Mouse (Mus musculus): ENCODE data around the gene Gnl2. TPM values are rescaled to one million over a fixed set of nuclear protein-coding genes. Genes with fewer than 3 reads are reported as not detected.

The Gnl2 gene
- 106 and 107 TPM in 2 replicates for polyA plus RNA-seq (2014; fragmentation: Nextera tagmentation; extraction: Ambion mirVana)

DNA sequence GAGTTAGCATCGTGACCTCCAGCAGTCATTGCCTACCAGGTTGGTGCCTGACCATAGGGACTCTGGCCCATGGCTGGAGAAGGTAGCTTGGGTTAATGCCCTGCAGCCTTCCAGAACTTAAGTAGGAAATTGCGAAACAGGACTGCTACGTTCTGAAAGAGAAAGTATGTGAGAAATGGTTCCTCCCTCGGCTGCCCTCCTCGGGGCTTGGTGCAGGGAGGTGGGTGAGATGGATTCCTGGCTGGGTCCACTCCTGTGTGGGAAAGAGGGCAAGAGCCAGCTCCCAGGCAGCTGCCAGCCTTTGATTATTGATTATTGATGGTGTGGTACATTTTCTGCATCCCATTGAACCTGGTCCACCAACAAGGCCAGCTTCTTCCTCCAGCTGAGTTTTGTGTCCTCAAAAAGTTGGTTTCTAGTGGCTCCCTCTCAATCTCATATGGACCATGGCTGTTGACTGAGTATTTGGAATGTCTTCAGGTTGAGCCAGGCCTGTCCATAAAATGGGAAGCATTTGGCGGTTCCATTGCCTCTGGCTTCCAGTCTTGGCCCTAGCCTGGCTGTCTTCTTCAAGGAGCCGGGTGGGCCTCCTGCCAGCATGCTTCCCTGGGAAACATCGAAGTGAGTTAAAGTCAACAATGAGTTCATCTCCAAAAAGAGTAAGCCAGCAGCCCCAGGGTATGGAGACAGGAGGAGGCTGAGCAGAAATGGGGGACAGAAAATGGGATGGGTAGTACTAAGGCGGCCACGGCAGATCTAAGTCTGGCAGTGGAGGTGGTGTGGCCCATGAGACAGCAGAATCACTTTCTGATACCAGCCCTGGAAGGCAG lies at the start of gene Gnl2:
Gene Gnl2 (plus strand): TSS at position 780 of the 830 bp plus-strand sequence.
- Histone ChIP-seq H3K36me3 (ENCODE audit: control insufficient read depth, insufficient read depth, low read length) (no peaks in the 10 kb centered on the region), H3K4me2 (no peak within 1 kb of the TSS), H3K9ac (ENCODE audit: low read depth, low read length) (no peak within 1 kb of the TSS), H3K4me3 (ENCODE audit: low read depth, low read length) (no peak within 1 kb of the TSS), H3K27ac (ENCODE audit: low read depth, low read length) (no peak within 1 kb of the TSS), H3K4me1 (replicated peaks; ENCODE audit: control insufficient read depth, insufficient read depth, low read length) (no peaks in the 10 kb centered on the region), H3K27me3 (replicated peaks; ENCODE audit: control insufficient read depth, insufficient read depth, low read length) (peaks cover 8% of the 10 kb centered on the region), H3K9me3 (ENCODE audit: control insufficient read depth, low read length) (no peaks in the 10 kb centered on the region)
- ATAC-seq (replicated peaks; ENCODE audit: low FRiP score) (no peak), DNase-seq (ENCODE audit: low spot score) (no peak)
- WGBS, result 70% methylated on average over 10 of the region's 10 CpGs

DNA sequence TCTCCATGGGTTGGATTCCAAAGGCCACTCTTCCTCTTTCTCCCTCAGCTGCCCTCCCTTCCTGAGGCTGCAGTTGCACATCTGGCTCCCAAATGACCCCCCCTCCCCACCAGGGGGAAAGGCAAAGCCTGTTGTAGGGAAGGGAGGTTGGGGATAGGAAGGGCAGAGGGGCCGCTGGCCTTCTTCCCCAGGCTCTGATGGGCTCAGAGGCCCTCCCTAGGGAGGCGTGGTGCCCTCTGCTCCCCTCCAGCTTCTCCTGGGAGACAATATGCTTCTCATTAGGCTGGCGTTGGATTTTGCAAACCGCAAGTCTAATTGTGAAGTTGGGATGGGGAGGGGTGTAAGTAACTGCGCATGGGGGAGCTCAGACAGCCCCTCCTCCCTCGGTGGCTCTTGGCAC lies 47.7 kb upstream of the Gnl2 start:
- H3K4me1 ChIP-seq (replicated peaks; ENCODE audit: control insufficient read depth, insufficient read depth, low read length), result no peaks in the 10 kb centered on the region
- no peak overlapping the region for H3K9ac ChIP-seq (ENCODE audit: low read depth, low read length)
- H3K4me3 ChIP-seq (ENCODE audit: low read depth, low read length), result no peak overlapping the region
- ATAC-seq (replicated peaks; ENCODE audit: low FRiP score) (no peak), DNase-seq (ENCODE audit: low spot score) (no peak)
- H3K36me3 ChIP-seq (ENCODE audit: control insufficient read depth, insufficient read depth, low read length), result no peaks in the 10 kb centered on the region
- WGBS, result 56% methylated on average over 6 of the region's 6 CpGs
- no peak overlapping the region for H3K4me2 ChIP-seq
- H3K9me3 ChIP-seq (ENCODE audit: control insufficient read depth, low read length), result no peaks in the 10 kb centered on the region
- no peak overlapping the region for H3K27ac ChIP-seq (ENCODE audit: low read depth, low read length)
- peaks cover 2% of the 10 kb centered on the region; the same call in 1 of the 2 replicates for H3K27me3 ChIP-seq (replicated peaks; ENCODE audit: control insufficient read depth, insufficient read depth, low read length)

DNA sequence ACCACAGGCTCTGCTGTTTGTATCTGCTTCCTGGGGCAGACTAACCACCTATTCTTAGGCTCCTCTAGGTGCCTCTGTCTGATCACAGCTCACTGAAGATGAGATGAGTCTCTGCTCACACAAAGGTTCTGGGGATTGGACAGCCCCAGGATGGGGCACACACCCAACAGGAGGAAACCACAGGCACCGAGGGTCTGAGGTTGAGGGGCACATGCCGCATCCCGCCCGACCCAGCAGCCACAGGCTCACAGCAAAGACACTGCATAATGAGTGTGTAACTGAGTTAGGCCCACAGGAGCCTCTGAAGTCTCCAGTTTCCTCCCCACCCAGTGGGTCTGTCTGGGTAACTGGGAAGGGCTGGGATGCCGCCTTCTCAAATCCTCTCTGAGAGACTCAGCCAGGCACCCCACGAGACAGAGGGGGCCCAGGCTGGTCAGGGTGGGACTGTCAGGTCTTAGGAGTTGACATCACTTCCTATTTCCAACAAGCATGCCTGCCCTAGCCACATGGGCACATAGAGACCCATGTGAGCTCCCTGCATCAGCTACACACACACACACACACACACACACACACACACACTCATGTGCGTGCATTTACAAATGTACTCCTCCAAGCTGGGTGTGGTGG lies 47.1 kb upstream of the Gnl2 start:
- 77% methylated on average over 7 of the region's 7 CpGs for WGBS
- H3K9me3 ChIP-seq (ENCODE audit: control insufficient read depth, low read length), result no peaks in the 10 kb centered on the region
- peaks cover 2% of the 10 kb centered on the region; the same call in 1 of the 2 replicates for H3K27me3 ChIP-seq (replicated peaks; ENCODE audit: control insufficient read depth, insufficient read depth, low read length)
- no peak overlapping the region for H3K27ac ChIP-seq (ENCODE audit: low read depth, low read length)
- H3K4me1 ChIP-seq (replicated peaks; ENCODE audit: control insufficient read depth, insufficient read depth, low read length), result no peaks in the 10 kb centered on the region
- no peak for DNase-seq (ENCODE audit: low spot score)
- H3K9ac ChIP-seq (ENCODE audit: low read depth, low read length), result no peak overlapping the region
- no peak overlapping the region for H3K4me3 ChIP-seq (ENCODE audit: low read depth, low read length)
- H3K4me2 ChIP-seq, result no peak overlapping the region
- no peaks in the 10 kb centered on the region for H3K36me3 ChIP-seq (ENCODE audit: control insufficient read depth, insufficient read depth, low read length)
- no peak for ATAC-seq (replicated peaks; ENCODE audit: low FRiP score)

DNA sequence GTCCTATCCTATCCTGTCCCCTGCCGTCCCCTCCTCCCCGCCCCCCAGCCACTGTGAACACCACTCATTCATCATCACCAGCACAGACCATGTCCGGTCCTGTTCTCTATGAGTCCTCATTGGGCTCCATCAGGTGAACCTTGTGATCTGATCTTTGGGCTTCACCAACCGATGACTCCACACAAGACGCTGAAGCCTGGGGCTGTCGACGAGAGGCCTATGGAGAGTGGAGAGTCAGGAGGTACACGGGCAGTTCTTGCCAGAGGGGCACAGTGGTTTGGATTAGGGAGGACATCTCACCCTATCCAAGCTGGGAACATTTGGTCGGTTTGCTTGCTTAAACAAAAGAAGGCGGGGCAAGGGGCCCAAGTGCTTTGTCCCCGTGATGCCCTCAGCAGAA lies 46.2 kb upstream of the Gnl2 start:
- no peak overlapping the region for H3K4me3 ChIP-seq (ENCODE audit: low read depth, low read length)
- peaks cover 2% of the 10 kb centered on the region; the same call in 1 of the 2 replicates for H3K27me3 ChIP-seq (replicated peaks; ENCODE audit: control insufficient read depth, insufficient read depth, low read length)

DNA sequence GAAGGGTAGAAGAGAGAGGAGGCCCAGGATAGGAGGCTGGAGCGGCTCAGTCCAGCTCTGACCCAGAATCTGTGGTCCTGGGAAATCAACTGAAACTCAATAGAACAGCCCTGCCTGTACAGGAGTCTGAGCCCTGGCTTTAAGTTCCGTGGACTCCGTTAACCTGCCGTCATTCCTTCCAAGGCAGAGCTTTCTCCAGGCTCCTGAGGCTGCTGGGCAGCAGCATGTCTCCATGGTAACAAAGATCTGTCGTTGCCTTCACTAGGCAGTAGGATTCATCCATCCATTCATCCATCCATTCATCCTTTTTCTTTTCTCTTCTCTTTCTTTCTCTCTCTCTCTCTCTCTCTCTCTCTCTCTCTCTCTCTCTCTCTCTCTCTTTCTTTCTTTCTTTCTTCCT lies 45.7 kb upstream of the Gnl2 start:
- Histone ChIP-seq H3K36me3 (ENCODE audit: control insufficient read depth, insufficient read depth, low read length) (no peaks in the 10 kb centered on the region), H3K9me3 (ENCODE audit: control insufficient read depth, low read length) (no peaks in the 10 kb centered on the region), H3K27ac (ENCODE audit: low read depth, low read length) (no peak overlapping the region), H3K4me1 (replicated peaks; ENCODE audit: control insufficient read depth, insufficient read depth, low read length) (no peaks in the 10 kb centered on the region), H3K4me2 (no peak overlapping the region), H3K27me3 (replicated peaks; ENCODE audit: control insufficient read depth, insufficient read depth, low read length) (0 out of 2 replicates have a peak, but pooled peaks cover 6% of the 10 kb centered on the region), H3K4me3 (ENCODE audit: low read depth, low read length) (no peak overlapping the region), H3K9ac (ENCODE audit: low read depth, low read length) (no peak overlapping the region)
- WGBS, result 58% methylated on average over 5 of the region's 5 CpGs
- no peak for DNase-seq (ENCODE audit: low spot score)
- ATAC-seq (replicated peaks; ENCODE audit: low FRiP score), result no peak

More for the DNA sequence above, 46.2 kb upstream of the Gnl2 start:
- H3K9ac ChIP-seq (ENCODE audit: low read depth, low read length), result no peak overlapping the region
- H3K4me2 ChIP-seq, result no peak overlapping the region
- no peak overlapping the region for H3K27ac ChIP-seq (ENCODE audit: low read depth, low read length)
- no peaks in the 10 kb centered on the region for H3K36me3 ChIP-seq (ENCODE audit: control insufficient read depth, insufficient read depth, low read length)
- no peaks in the 10 kb centered on the region for H3K4me1 ChIP-seq (replicated peaks; ENCODE audit: control insufficient read depth, insufficient read depth, low read length)
- 67% methylated on average over 11 of the region's 11 CpGs for WGBS
- ATAC-seq (replicated peaks; ENCODE audit: low FRiP score), result no peak
- no peaks in the 10 kb centered on the region for H3K9me3 ChIP-seq (ENCODE audit: control insufficient read depth, low read length)
- no peak for DNase-seq (ENCODE audit: low spot score)

DNA sequence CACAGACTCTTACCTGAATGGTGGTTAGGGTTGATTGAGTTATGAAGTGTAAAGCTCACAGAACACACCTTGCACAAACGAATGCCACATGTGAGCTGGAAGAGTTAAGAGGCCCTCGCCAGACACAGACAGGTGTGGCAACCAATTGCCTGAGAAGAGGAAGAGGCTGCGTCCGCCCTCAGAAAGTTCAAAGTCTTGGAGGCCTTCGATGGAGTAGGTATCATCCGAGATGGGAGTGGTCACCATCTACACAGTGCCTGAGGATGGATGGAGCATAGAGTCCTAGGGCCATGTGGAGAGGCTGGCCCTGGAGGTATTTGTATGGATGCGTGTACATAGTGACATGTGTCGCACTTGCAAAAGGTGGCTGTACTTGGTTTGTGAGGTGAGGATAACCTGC lies 45.3 kb upstream of the Gnl2 start:
- Histone ChIP-seq H3K9me3 (ENCODE audit: control insufficient read depth, low read length) (no peaks in the 10 kb centered on the region), H3K36me3 (ENCODE audit: control insufficient read depth, insufficient read depth, low read length) (no peaks in the 10 kb centered on the region), H3K4me1 (replicated peaks; ENCODE audit: control insufficient read depth, insufficient read depth, low read length) (no peaks in the 10 kb centered on the region), H3K9ac (ENCODE audit: low read depth, low read length) (no peak overlapping the region), H3K4me2 (no peak overlapping the region), H3K27me3 (replicated peaks; ENCODE audit: control insufficient read depth, insufficient read depth, low read length) (0 out of 2 replicates have a peak, but pooled peaks cover 6% of the 10 kb centered on the region), H3K4me3 (ENCODE audit: low read depth, low read length) (no peak overlapping the region), H3K27ac (ENCODE audit: low read depth, low read length) (no peak overlapping the region)
- 80% methylated on average over 8 of the region's 8 CpGs for WGBS
- DNase-seq (ENCODE audit: low spot score) (no peak), ATAC-seq (replicated peaks; ENCODE audit: low FRiP score) (no peak)

DNA sequence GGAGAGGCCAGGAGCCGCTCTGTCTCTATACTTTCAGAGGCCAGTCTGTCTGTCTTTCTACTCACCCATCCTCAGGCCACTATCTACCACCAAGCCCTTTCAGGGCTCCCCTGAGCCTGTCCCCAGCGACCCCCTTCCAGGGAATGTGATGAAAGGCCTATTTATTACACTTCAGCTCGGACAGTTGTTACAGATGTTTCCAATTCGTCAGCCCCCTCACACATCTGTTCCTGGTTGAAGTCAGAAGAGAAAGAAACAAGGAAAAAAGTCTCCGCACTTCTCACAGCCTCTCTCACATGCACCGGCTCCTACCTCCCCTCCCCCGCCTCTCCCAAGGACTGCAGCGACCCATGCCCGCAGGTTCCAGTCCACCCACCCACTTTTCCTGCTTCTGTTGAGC lies 44.1 kb upstream of the Gnl2 start:
- DNase-seq (ENCODE audit: low spot score) (no peak), ATAC-seq (replicated peaks; ENCODE audit: low FRiP score) (no peak)
- 58% methylated on average over 9 of the region's 9 CpGs for WGBS
- no peak overlapping the region for H3K9ac ChIP-seq (ENCODE audit: low read depth, low read length)
- H3K36me3 ChIP-seq (ENCODE audit: control insufficient read depth, insufficient read depth, low read length), result no peaks in the 10 kb centered on the region
- no peak overlapping the region for H3K4me2 ChIP-seq
- 0 out of 2 replicates have a peak, but pooled peaks cover 6% of the 10 kb centered on the region for H3K27me3 ChIP-seq (replicated peaks; ENCODE audit: control insufficient read depth, insufficient read depth, low read length)
- no peak overlapping the region for H3K27ac ChIP-seq (ENCODE audit: low read depth, low read length)
- no peak overlapping the region for H3K4me3 ChIP-seq (ENCODE audit: low read depth, low read length)
- no peaks in the 10 kb centered on the region for H3K9me3 ChIP-seq (ENCODE audit: control insufficient read depth, low read length)
- H3K4me1 ChIP-seq (replicated peaks; ENCODE audit: control insufficient read depth, insufficient read depth, low read length), result no peaks in the 10 kb centered on the region

DNA sequence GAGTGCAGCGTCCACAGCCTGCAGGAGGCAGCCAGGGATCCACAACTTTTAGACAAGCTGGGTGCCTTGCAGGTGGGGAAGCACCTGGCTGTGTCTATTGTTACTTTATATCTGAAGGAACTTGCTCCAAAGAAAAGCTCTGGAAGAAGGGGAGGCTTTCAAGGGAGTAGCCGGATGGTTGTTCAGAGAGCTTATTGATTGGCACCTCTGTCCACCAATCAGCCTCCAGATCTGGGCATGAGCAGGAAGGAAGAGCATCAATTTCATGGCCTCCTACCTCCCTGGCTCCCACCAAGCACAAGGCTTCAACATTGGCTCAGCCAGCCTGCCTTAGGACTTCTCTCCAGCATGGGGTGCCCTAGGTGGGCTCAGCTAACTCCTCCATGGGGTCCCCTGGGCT lies 43.1 kb upstream of the Gnl2 start:
- DNase-seq (ENCODE audit: low spot score), result no peak
- WGBS, result 62% methylated on average over 2 of the region's 2 CpGs
- no peak overlapping the region for H3K4me3 ChIP-seq (ENCODE audit: low read depth, low read length)
- H3K4me1 ChIP-seq (replicated peaks; ENCODE audit: control insufficient read depth, insufficient read depth, low read length), result no peaks in the 10 kb centered on the region
- H3K27me3 ChIP-seq (replicated peaks; ENCODE audit: control insufficient read depth, insufficient read depth, low read length), result 0 out of 2 replicates have a peak, but pooled peaks cover 6% of the 10 kb centered on the region
- H3K36me3 ChIP-seq (ENCODE audit: control insufficient read depth, insufficient read depth, low read length), result no peaks in the 10 kb centered on the region
- no peak overlapping the region for H3K4me2 ChIP-seq
- H3K9me3 ChIP-seq (ENCODE audit: control insufficient read depth, low read length), result no peaks in the 10 kb centered on the region
- ATAC-seq (replicated peaks; ENCODE audit: low FRiP score), result no peak
- no peak overlapping the region for H3K27ac ChIP-seq (ENCODE audit: low read depth, low read length)
- H3K9ac ChIP-seq (ENCODE audit: low read depth, low read length), result no peak overlapping the region
